Mouse (Mus musculus) pancreas, adult 10 weeks (tissue): ENCODE measurements around the gene Pkhd1. TPM values are rescaled to one million over a fixed set of nuclear protein-coding genes. Genes with fewer than 3 reads are reported as not detected.

Experiments
- polyA plus RNA-seq: library from polyadenylated mRNA; stranded (reverse); fragments of 350-450 nt; fragmentation: Illumina TruSeq; extraction: RNeasy Lipid Tissue Mini Kit (QIAGEN cat#74804); gene quantifications from one replicate; pipeline ENCODE4 v1.2.3, GENCODE M21; 2015; ENCODE audit warnings: low read depth, low replicate concordance; ENCODE audit not compliant: insufficient read depth

Gene Pkhd1
- polyA plus RNA-seq, result 3.1 TPM

GRCm38 (mm10) chr1:20617849-20618530, at the start of gene Pkhd1:
Gene Pkhd1, minus strand, starts transcription at chr1:20618064.

Other genes with a start within 250 kb of the Pkhd1 start
- gene Il17a, start 112.8 kb upstream of the Pkhd1 start, polyA plus RNA-seq, result not detected
- gene Il17f, start 172.6 kb upstream of the Pkhd1 start, polyA plus RNA-seq, result not detected
- 2.4 TPM for gene Mcm3, start 202.2 kb upstream of the Pkhd1 start, polyA plus RNA-seq